Mouse (Mus musculus) regulatory T cell (primary cell): ENCODE measurements around the gene Krtap7-1.

Experiments used
- in situ Hi-C: fragments of 300-600 bp; cut with MboI, MseI; formaldehyde crosslinking; loops from one replicate; pipeline ENCODE4 v1.15.1; 2025; ENCODE audit warnings: high pct_unique_total_duplicates

Gene Krtap7-1

GRCm38 (mm10) chr16:89508223-89508622 lies at the start of gene Krtap7-1:
TSS of gene Krtap7-1 (minus strand) at chr16:89508323.
- in situ Hi-C loops, result no loop called here

- in situ Hi-C loops, result no loop called here
These were observed 42.2 kb upstream of the Krtap7-1 start for GRCm38 (mm10) chr16:89550298-89550697.

- in situ Hi-C loops, result loop anchor here (10.0 kb wide), 1 partner anchor 2003 kb away; no protein-coding TSS in a partner anchor
These were observed 29.9 kb upstream of the Krtap7-1 start for GRCm38 (mm10) chr16:89538031-89538484.

GRCm38 (mm10) chr16:89537349-89537748 lies 29.2 kb upstream of the Krtap7-1 start:
- in situ Hi-C loops, result loop anchor here (10.0 kb wide), 1 partner anchor 2003 kb away; no protein-coding TSS in a partner anchor

GRCm38 (mm10) chr16:89530547-89530946 lies 22.4 kb upstream of the Krtap7-1 start:
- in situ Hi-C loops, result loop anchor here (10.0 kb wide), 1 partner anchor 1996 kb away; no protein-coding TSS in a partner anchor

- in situ Hi-C loops, result loop anchor here (10.0 kb wide), 1 partner anchor 1995 kb away; no protein-coding TSS in a partner anchor
These were observed 21.7 kb upstream of the Krtap7-1 start for GRCm38 (mm10) chr16:89529846-89530245.

GRCm38 (mm10) chr16:89528380-89528779 lies 20.3 kb upstream of the Krtap7-1 start:
- in situ Hi-C loops, result no loop called here

GRCm38 (mm10) chr16:89520996-89521395 lies 12.9 kb upstream of the Krtap7-1 start:
- in situ Hi-C loops, result no loop called here

- in situ Hi-C loops, result no loop called here
These were observed 12.4 kb upstream of the Krtap7-1 start for GRCm38 (mm10) chr16:89520555-89520954.

- in situ Hi-C loops, result no loop called here
These were observed 12.0 kb upstream of the Krtap7-1 start for GRCm38 (mm10) chr16:89520091-89520490.

GRCm38 (mm10) chr16:89517635-89518034 lies 9.5 kb upstream of the Krtap7-1 start:
- in situ Hi-C loops, result no loop called here

GRCm38 (mm10) chr16:89513431-89513830 lies 5.3 kb upstream of the Krtap7-1 start:
- in situ Hi-C loops, result no loop called here

- in situ Hi-C loops, result no loop called here
These were observed 4.6 kb downstream of the Krtap7-1 start for GRCm38 (mm10) chr16:89503571-89503970.

GRCm38 (mm10) chr16:89501870-89502269 lies 6.3 kb downstream of the Krtap7-1 start:
- in situ Hi-C loops, result no loop called here

GRCm38 (mm10) chr16:89497002-89497401 lies 11.1 kb downstream of the Krtap7-1 start:
- in situ Hi-C loops, result no loop called here

- in situ Hi-C loops, result no loop called here
These were observed 12.5 kb downstream of the Krtap7-1 start for GRCm38 (mm10) chr16:89495394-89496153.

- in situ Hi-C loops, result no loop called here
These were observed 20.3 kb downstream of the Krtap7-1 start, which contains the start of gene Krtap8-1 for GRCm38 (mm10) chr16:89487852-89488251. TSS of gene Krtap8-1 (minus strand) at chr16:89487952.

- in situ Hi-C loops, result no loop called here
These were observed 30.3 kb downstream of the Krtap7-1 start for GRCm38 (mm10) chr16:89477679-89478314.

GRCm38 (mm10) chr16:89461189-89461588 lies 46.9 kb downstream of the Krtap7-1 start:
- in situ Hi-C loops, result no loop called here
